Mouse (Mus musculus): Measurements from ENCODE around the gene Ipo11.

Ipo11 gene

DNA sequence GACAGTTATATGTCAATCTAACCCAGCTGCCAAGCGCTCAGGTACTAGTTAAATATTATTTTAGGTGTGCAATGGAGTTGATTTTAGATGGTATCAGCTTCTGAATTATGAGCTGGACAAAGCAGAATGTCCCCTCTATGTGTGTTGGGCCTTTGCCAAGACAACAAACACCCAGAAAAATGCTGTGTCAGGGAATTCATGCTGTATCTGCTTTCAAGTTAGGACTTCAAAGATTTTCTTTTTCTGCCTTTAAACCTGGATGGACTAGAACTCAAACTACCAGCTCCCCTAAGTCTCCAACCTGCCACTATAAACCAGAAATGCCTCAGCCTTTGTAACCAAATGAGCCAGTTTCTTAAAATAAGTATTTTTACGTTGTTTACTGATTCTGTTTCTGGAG lies 116.6 kb downstream of the Ipo11 start:
- in situ Hi-C loops (cut with MboI) = no loop called here

DNA sequence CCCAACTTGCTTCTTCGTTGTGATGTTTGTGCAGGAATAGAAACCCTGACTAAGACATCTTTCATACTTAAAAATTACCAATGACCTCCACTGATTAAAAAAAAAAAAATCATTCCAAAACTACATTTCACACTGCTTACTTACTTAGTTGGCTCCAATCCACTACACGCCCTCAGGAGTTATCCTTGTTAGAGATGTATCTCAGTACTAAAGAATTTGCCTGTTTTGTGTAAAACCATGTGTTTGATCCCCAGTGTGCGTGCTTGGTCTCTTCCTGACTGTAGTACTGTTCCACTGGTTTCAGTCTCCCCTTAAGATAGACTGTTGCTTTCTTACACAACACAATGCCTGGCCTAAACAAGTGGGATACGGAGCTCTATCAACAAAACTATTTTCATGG lies 117.0 kb downstream of the Ipo11 start:
- in situ Hi-C loops (cut with MboI) = no loop called here

- in situ Hi-C loops (cut with MboI) = no loop called here
Observed at GRCm38 (mm10) chr13:106817066-106817465, 119.7 kb downstream of the Ipo11 start.

DNA sequence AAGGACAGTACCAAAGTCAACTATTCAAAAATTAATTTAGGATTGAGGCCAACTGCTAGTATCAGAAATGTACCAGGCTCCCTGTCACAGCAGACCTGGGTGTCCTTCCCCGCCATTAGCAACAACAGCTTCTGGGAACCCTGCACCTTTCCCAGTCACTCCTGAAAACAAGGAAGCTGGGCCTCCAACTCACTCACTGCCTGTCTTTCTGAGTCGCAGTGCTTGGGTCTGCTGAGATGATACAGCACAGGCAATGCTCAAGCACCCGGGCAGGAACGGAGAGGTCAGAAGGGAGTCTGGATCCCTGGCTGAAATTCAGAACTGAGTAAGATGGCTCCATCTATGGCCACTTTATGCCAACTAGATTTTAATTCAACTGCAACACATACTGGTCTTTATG lies 123.2 kb downstream of the Ipo11 start:
- in situ Hi-C loops (cut with MboI) = no loop called here

DNA sequence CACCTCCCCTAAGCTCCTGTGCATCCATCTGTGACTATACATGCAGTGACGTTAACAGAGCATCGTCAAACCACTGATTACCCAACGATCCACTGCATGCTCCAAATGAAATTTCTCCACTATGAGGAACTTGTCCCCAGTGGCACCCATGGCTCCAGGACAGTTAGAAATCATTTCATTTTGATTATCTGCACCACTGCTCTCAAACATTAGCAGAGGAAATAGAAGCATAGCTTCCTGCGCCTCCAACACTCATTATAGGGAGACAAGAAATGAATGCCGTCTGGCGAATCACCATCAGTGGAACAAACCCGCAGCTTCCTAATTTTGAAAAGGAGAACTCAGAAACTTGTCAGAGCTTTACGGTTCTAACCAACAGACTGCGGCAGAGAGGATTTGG lies 123.7 kb downstream of the Ipo11 start:
- in situ Hi-C loops (cut with MboI) = no loop called here

DNA sequence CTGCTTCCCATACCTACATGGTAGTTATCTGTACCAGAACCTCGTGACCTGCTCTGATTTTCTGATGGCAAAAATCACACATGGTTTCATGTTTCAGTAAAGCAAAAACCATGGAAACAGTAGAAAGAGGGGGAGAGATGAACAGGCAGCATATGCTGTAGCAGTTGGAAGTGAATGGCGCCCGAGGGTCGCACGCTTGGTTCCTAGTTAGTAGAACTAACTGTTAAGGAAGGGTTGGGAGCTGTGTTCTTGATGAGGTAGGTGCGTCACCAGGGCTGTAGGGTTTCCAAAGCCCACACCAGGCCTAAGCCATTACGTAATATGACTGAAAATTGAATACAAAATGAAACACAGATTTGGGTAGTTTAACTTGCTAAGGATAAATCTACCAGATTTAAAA lies 126.6 kb downstream of the Ipo11 start:
- in situ Hi-C loops (cut with MboI) = no loop called here

DNA sequence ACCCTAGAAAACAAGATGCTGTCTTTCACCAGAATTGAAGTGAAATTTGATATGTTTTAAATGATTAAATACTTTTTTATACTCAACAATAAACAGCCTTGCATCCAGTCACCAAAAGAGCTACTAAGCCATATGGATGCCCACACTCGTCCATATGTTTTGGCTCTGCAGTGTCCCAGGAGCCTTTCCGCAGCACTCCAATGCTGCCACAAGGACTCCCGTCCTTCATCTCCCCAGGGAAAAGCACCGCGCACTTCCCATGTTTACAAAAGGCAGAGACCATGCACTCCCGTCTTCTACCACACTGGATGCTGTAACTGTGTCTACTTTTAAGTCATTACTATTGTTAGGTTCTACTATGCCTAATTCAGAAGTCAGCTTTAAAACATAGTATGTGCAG lies 127.9 kb downstream of the Ipo11 start:
- in situ Hi-C loops (cut with MboI) = no loop called here

GRCm38 (mm10) chr13:106808315-106808714 lies 128.4 kb downstream of the Ipo11 start:
- in situ Hi-C loops (cut with MboI) = no loop called here

- in situ Hi-C loops (cut with MboI) = no loop called here
Observed at GRCm38 (mm10) chr13:106807303-106807702, 129.5 kb downstream of the Ipo11 start.

- in situ Hi-C loops (cut with MboI) = no loop called here
Observed at GRCm38 (mm10) chr13:106805146-106805545, 131.6 kb downstream of the Ipo11 start.

DNA sequence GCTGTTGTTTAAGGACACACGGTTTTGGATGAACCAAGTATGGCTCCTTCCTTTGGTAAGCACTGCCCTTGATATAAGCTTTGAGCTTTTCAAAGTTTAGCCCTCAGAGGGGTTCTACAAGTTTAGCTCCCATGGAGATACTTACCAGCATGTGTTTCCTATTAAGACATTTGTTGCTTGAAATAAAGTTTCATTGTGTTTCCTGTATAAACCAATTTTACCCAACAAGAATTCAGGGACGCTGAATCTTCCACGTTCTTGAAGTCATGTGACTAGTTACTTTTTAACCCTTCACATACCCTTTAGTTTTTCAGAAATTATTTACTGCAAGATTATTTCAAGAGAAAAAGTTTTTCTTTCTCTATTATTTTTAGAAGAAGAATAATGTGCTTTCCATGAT lies 138.7 kb downstream of the Ipo11 start:
- in situ Hi-C loops (cut with MboI) = no loop called here

DNA sequence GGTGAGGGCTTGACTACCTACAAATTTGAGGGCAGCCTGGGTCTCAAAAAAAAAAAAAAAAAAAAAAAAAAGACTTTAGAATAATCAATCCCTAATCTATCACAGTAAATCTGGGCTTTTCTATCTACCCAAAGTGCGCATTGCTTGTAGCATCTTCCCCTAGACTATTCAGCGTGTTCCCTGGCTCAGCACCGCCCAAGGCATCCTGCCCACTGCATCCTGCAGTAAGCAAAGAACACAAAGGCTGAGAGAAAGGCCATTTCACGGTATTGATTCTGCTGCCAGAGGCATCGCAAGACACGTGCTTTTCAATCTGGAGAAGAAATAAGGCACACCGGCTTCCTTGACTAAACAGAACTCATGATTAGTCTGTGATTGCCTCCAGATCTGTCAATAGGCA lies 147.9 kb downstream of the Ipo11 start:
- in situ Hi-C loops (cut with MboI) = no loop called here

DNA sequence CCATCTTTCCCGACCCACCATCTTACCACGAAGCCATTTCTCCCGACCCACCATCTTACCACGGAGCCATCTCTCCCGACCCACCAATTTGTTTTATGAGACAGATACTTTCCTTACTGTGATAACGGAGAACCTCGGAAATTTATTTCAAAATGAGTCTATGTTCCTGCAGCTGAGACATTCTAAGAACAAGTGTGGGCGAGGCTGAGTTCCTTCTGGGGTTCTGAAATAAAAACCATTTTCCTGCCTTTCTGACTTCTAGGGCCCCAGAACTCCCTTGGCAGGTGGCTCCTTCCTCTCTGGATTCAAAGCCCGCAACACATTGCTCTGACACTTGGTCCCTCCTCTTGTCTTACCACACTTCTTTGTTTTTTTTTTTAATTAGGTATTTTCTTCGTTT lies 168.0 kb downstream of the Ipo11 start:
- in situ Hi-C loops (cut with MboI) = no loop called here

GRCm38 (mm10) chr13:106762611-106763010 lies 174.1 kb downstream of the Ipo11 start:
- in situ Hi-C loops (cut with MboI) = no loop called here

- in situ Hi-C loops (cut with MboI) = no loop called here
Observed at GRCm38 (mm10) chr13:106761661-106762060, 175.1 kb downstream of the Ipo11 start.

GRCm38 (mm10) chr13:106760232-106760875 lies 176.4 kb downstream of the Ipo11 start:
- in situ Hi-C loops (cut with MboI) = no loop called here

DNA sequence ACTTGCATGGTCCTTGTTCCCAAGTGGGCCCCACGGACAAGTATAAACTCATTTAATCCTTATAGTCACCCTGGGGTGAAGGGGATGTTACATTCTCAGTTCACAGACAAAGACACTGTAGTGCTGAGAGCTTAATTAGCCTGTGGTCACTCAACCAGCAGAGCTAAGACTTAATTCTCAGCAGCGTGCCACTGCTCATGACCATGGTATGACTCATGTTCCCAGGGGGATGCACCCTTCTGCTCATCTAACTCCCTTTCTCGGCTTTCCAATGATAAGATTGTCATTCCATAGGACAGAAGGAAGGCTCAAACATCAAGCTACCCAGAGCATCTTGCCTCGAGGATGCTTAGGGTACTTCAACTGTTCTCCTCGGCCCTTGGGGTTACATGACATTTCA lies 180.9 kb downstream of the Ipo11 start:
- in situ Hi-C loops (cut with MboI) = no loop called here

DNA sequence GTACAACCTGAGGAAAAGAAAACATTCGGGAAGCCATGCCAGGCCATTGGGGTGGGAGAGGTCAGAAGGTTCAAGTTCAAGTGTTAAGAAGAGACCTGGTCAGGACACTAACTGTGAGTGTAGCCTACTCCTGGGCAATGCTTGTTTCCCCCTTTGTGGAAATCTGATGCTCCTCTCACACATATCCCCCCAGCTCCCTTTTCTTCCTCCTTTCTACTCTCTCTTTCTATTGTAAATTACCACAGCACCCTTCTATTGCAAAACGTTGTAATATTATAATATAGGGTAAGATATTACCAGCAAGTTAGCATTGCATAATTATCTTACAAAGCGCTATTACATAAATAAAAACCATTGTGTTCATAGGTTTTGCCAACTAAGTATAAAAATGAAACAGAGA lies 182.5 kb downstream of the Ipo11 start:
- in situ Hi-C loops (cut with MboI) = no loop called here

DNA sequence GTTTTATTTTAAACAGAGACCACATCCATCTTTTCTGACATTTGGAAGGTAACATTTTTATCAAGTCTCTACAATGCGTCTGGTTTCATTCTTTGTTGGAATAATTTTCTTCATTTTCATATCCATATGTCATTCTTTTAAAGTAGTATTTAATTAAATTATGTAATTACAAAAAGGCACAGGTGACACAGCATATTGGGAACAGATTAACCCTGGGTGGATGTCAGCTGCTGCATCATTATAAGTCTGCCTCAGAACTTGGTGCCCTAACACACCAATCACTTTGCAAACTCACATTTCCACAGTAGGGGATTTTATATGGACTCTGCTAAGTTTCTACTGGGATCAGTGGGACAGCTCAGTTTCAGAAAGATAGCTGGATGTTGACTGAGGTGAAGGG lies 184.8 kb downstream of the Ipo11 start:
- in situ Hi-C loops (cut with MboI) = no loop called here

- in situ Hi-C loops (cut with MboI) = no loop called here
Observed at GRCm38 (mm10) chr13:106746823-106747222, 189.9 kb downstream of the Ipo11 start.

GRCm38 (mm10) chr13:106745201-106745600 lies 191.6 kb downstream of the Ipo11 start:
- in situ Hi-C loops (cut with MboI) = no loop called here
